Mouse (Mus musculus) 3134 (cell line): ENCODE measurements around the gene Hrct1.

ENCODE experiments used
- DNase-seq: peaks from one replicate; pipeline ENCODE4 v3.0.0-alpha.2; 2011; ENCODE audit warnings: low spot score; ENCODE audit not compliant: insufficient read length; ENCODE audit errors: extremely low read depth

The Hrct1 gene

GRCm38 (mm10) chr4:43770909-43771308 lies 43.9 kb downstream of the Hrct1 start, which contains the start of gene Olfr159:
Gene Olfr159 (minus strand): TSS chr4:43771009.
- no peak for DNase-seq

GRCm38 (mm10) chr4:43771626-43772025 lies 44.6 kb downstream of the Hrct1 start:
- DNase-seq = no peak

- no peak for DNase-seq
Observed at GRCm38 (mm10) chr4:43772304-43772703, 45.3 kb downstream of the Hrct1 start.
